Mouse (Mus musculus): ENCODE results near the gene Robo3.

DNA sequence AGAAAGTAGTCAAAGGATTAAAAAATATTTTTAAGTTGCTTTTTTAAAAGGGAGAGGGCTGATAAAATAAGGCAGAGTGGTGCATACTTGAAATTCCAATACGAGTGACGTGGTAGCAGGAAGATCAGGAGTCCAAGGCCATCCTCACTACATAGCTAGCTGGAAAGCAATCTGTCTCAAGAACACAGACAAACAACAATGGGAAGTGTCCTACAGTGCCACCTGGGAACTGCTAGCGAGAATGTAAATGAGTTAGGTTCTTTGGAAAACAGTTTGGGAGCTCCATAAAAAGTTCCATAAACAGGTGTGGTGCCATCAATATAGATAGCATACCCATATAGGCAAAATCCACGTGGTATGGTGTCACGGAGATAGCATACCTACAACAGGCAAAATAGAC is 67.3 kb downstream of the Robo3 start:
- TF ChIP-seq CTCF (IDR thresholded peaks at IDR 0.05; ENCODE audit: low read depth) (0 out of 2 replicates have a peak, but pooled peaks have one; percentile 8), EP300 (optimal IDR thresholded peaks at IDR 0.05) (no peak)

All from stomach, postnatal 0 days (tissue).